Mouse (Mus musculus): Measurements from ENCODE around the gene Hdgfl2. TPM values are rescaled to one million over a fixed set of nuclear protein-coding genes. Genes with fewer than 3 reads are reported as not detected.

Gene Hdgfl2
- polyA plus RNA-seq, 1 experiment from 2014 or later: 155 TPM

DNA sequence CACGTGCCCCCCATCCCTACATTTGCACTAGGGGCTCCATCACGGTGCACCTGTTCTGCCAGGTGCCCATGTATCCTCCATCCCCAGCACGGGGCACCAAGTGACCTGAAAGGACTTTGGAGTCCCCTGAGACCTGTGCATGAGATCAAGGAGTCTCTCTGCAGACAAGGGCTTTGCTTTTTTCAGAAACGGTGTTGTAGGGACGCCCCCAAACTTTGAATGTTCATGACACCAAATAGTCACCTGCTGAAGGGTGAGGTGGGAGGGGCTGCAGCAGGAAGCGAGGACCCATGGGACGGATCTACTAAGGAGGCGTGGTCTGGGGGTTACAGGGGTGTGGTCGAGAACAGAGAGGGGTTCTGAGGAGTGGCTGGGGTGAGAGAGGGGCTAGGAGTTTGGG, 68.8 kb downstream of the Hdgfl2 start:
- 18% methylated on average over 9 of the region's 9 CpGs for WGBS
- Histone ChIP-seq H3K27me3 (peaks cover 94% of the 10 kb centered on the region), H3K36me3 (no peaks in the 10 kb centered on the region), H3K9me3 (no peaks in the 10 kb centered on the region), H3K4me2 (peak overlapping the region; percentile 52), H3K4me1 (peaks cover 9% of the 10 kb centered on the region), H3K4me3 (peak overlapping the region; percentile 21), H3K9ac (no peak overlapping the region), H3K27ac (no peak overlapping the region)
- ATAC-seq (ENCODE audit: insufficient number of reproducible peaks, insufficient read depth, low FRiP score, low TSS enrichment, low read depth): no peak

DNA sequence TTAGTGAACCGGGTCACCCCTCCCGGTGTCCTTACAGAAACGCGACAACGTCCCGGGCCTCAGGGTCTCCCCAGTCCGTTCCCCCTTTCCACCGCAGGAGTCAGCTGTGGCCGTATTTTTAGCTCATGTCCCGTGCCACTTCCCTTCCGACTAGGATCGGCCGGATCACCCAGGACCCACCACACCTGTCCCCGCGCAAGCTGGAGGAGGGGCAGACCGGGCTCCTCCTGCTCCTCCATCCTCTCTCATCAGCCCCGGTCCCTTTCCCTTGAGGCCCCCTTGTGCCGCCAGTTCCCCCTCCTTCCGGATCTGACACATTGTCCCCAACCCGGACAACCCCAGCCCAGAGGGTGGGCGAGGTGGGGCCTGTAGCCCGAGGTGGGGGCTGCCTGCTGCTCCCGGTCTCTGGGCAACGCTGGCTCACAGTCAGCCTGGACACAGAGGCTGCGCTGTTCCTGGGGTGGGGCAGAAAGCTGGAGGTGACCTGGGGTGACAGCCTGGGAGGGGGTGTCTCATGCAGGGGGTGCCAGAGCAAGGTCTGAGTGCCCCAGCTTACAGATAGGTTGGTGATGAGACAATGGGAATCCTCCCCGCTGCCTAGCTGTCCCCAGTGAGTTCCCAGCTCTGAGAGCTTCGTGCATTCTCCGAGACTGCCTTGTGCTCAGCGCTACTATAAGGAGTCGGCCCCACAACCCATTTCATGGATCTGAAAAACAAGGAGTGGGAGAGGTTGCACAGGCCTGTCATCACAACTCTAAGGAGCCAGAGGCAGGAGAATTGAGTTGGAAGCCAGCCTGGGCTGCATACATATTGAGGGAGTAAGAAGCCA, 69.6 kb downstream of the Hdgfl2 start:
- 3% methylated on average over 30 of the region's 30 CpGs for WGBS
- no peak overlapping the region for H3K27ac ChIP-seq
- H3K9me3 ChIP-seq: no peaks in the 10 kb centered on the region
- H3K9ac ChIP-seq: peak overlapping the region; percentile 36; the same call in 1 of the 2 replicates
- no peak for ATAC-seq (ENCODE audit: insufficient number of reproducible peaks, insufficient read depth, low FRiP score, low TSS enrichment, low read depth)
- no peaks in the 10 kb centered on the region for H3K36me3 ChIP-seq
- H3K27me3 ChIP-seq: peaks cover 94% of the 10 kb centered on the region
- peak overlapping the region; percentile 21 for H3K4me3 ChIP-seq
- H3K4me1 ChIP-seq: peaks cover 9% of the 10 kb centered on the region
- H3K4me2 ChIP-seq: peak overlapping the region; percentile 52

DNA sequence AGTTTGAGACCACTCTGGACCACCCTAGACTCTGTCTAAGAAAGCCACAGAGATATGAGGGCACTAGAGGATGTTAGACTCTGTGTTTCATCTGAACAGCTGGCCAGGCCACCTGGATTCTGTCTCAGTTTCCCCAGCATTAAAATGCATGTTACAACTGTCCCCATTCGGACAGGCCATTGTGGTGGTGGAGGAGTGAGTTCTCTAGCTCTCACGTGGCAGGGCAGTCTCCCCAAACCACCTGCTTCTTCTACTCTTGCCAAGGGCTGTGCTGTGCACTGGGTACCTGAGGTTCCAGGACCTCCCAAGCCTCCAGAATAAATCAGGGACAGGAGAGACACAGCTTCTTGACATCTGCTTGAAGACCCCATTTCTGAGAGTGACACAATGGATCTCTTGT, 70.5 kb downstream of the Hdgfl2 start:
- Histone ChIP-seq H3K9ac (no peak overlapping the region), H3K4me2 (no peak overlapping the region), H3K27ac (no peak overlapping the region), H3K4me1 (peaks cover 9% of the 10 kb centered on the region), H3K4me3 (no peak overlapping the region), H3K27me3 (peaks cover 94% of the 10 kb centered on the region), H3K36me3 (no peaks in the 10 kb centered on the region), H3K9me3 (no peaks in the 10 kb centered on the region)
- WGBS: 29% methylated on average over 2 of the region's 2 CpGs
- ATAC-seq (ENCODE audit: insufficient number of reproducible peaks, insufficient read depth, low FRiP score, low TSS enrichment, low read depth): no peak

Other genes with a start within 250 kb of the Hdgfl2 start
- 11.0 and 11.2 TPM in 2 replicates for gene Zfp119a, start 200.7 kb upstream of the Hdgfl2 start, polyA plus RNA-seq (2015; fragmentation: Nextera tagmentation; extraction: Ambion mirVana)
- 14.6 and 16.5 TPM in 2 replicates for gene Zfp959, start 187.5 kb upstream of the Hdgfl2 start, polyA plus RNA-seq (2015; fragmentation: Nextera tagmentation; extraction: Ambion mirVana)
- gene Zfp119b, start 130.1 kb upstream of the Hdgfl2 start, polyA plus RNA-seq (2015; fragmentation: Nextera tagmentation; extraction: Ambion mirVana): 5.8 and 7.2 TPM in 2 replicates
- 1.3 and 1.9 TPM in 2 replicates for gene Ebi3, start 127.0 kb upstream of the Hdgfl2 start, polyA plus RNA-seq (2015; fragmentation: Nextera tagmentation; extraction: Ambion mirVana)
- gene Yju2, start 120.5 kb upstream of the Hdgfl2 start, polyA plus RNA-seq (2015; fragmentation: Nextera tagmentation; extraction: Ambion mirVana): 27.0 and 29.5 TPM in 2 replicates
- gene Shd, start 109.2 kb upstream of the Hdgfl2 start, polyA plus RNA-seq (2015; fragmentation: Nextera tagmentation; extraction: Ambion mirVana): 35.2 and 35.5 TPM in 2 replicates
- 31.9 and 40.5 TPM in 2 replicates for gene Fsd1, start 93.1 kb upstream of the Hdgfl2 start, polyA plus RNA-seq (2015; fragmentation: Nextera tagmentation; extraction: Ambion mirVana)
- gene Stap2, start 74.0 kb upstream of the Hdgfl2 start, polyA plus RNA-seq (2015; fragmentation: Nextera tagmentation; extraction: Ambion mirVana): 10.2 TPM in 2 replicates
- 132 and 134 TPM in 2 replicates for gene Mpnd, start 73.9 kb upstream of the Hdgfl2 start, polyA plus RNA-seq (2015; fragmentation: Nextera tagmentation; extraction: Ambion mirVana)
- 175 and 185 TPM in 2 replicates for gene Sh3gl1, start 43.0 kb upstream of the Hdgfl2 start, polyA plus RNA-seq (2015; fragmentation: Nextera tagmentation; extraction: Ambion mirVana)
- 25.8 and 34.8 TPM in 2 replicates for gene Chaf1a, start 39.2 kb upstream of the Hdgfl2 start, polyA plus RNA-seq (2015; fragmentation: Nextera tagmentation; extraction: Ambion mirVana)
- gene Ubxn6, start 4.6 kb upstream of the Hdgfl2 start, polyA plus RNA-seq (2015; fragmentation: Nextera tagmentation; extraction: Ambion mirVana): 47.6 and 51.2 TPM in 2 replicates
- gene Plin4, start 30.2 kb downstream of the Hdgfl2 start, polyA plus RNA-seq (2015; fragmentation: Nextera tagmentation; extraction: Ambion mirVana): 0.07 and 0.10 TPM in 2 replicates
- gene Plin5, start 38.0 kb downstream of the Hdgfl2 start, polyA plus RNA-seq (2015; fragmentation: Nextera tagmentation; extraction: Ambion mirVana): 0.17 and 0.30 TPM in 2 replicates
- 0.24 and 0.30 TPM in 2 replicates for gene Lrg1, start 42.4 kb downstream of the Hdgfl2 start, polyA plus RNA-seq (2015; fragmentation: Nextera tagmentation; extraction: Ambion mirVana)
- gene Sema6b, start 60.7 kb downstream of the Hdgfl2 start, polyA plus RNA-seq (2015; fragmentation: Nextera tagmentation; extraction: Ambion mirVana): 2.4 and 2.5 TPM in 2 replicates
- 13.8 and 13.9 TPM in 2 replicates for gene Tnfaip8l1, start 82.8 kb downstream of the Hdgfl2 start, polyA plus RNA-seq (2015; fragmentation: Nextera tagmentation; extraction: Ambion mirVana)
- 86.3 and 91.0 TPM in 2 replicates for gene Mydgf, start 104.3 kb downstream of the Hdgfl2 start, polyA plus RNA-seq (2015; fragmentation: Nextera tagmentation; extraction: Ambion mirVana)
- 34.9 and 37.5 TPM in 2 replicates for gene Dpp9, start 139.3 kb downstream of the Hdgfl2 start, polyA plus RNA-seq (2015; fragmentation: Nextera tagmentation; extraction: Ambion mirVana)
- 13.5 and 14.1 TPM in 2 replicates for gene Fem1a, start 177.2 kb downstream of the Hdgfl2 start, polyA plus RNA-seq (2015; fragmentation: Nextera tagmentation; extraction: Ambion mirVana)
- gene Ticam1, start 197.2 kb downstream of the Hdgfl2 start, polyA plus RNA-seq (2015; fragmentation: Nextera tagmentation; extraction: Ambion mirVana): 4.1 and 4.3 TPM in 2 replicates
- gene Plin3, start 213.2 kb downstream of the Hdgfl2 start, polyA plus RNA-seq (2015; fragmentation: Nextera tagmentation; extraction: Ambion mirVana): 65.8 and 83.2 TPM in 2 replicates
- not detected in 2 replicates for gene Arrdc5, start 220.7 kb downstream of the Hdgfl2 start, polyA plus RNA-seq (2015; fragmentation: Nextera tagmentation; extraction: Ambion mirVana)
- 135 and 143 TPM in 2 replicates for gene Uhrf1, start 223.7 kb downstream of the Hdgfl2 start, polyA plus RNA-seq (2015; fragmentation: Nextera tagmentation; extraction: Ambion mirVana)
- gene Kdm4b, start 246.4 kb downstream of the Hdgfl2 start, polyA plus RNA-seq (2015; fragmentation: Nextera tagmentation; extraction: Ambion mirVana): 36.5 and 36.9 TPM in 2 replicates